Mouse (Mus musculus) adrenal gland, adult (tissue): ENCODE data around the gene Ptprg.

Experiments
- DNase-seq, 2 experiments: peaks; one replicate each; pipeline ENCODE4 v3.0.0; 2022 to 2023; ENCODE audit warnings: low spot score in 1 of 2; ENCODE audit not compliant: inconsistent age in 2 of 2

The Ptprg gene

DNA sequence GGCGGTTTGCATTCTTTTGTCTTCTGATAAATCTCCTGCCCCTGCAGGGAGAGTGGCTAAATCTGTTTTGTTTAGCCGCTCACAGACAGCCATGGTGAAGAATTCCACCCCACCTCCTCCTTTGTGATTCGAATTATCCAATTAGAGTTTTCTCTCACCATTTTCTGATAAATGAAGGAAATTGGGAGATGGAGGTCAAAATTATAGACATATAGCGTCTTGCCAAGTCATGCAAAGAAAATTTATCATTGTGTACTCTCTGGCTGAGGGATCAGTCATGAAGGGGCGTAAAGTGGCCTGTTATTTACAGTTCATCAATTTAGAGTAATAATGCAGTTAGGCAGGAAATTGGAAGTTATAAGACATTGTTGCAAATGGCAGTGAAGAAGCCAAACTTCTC lies 168.8 kb downstream of the Ptprg start:
- no peak for DNase-seq

DNA sequence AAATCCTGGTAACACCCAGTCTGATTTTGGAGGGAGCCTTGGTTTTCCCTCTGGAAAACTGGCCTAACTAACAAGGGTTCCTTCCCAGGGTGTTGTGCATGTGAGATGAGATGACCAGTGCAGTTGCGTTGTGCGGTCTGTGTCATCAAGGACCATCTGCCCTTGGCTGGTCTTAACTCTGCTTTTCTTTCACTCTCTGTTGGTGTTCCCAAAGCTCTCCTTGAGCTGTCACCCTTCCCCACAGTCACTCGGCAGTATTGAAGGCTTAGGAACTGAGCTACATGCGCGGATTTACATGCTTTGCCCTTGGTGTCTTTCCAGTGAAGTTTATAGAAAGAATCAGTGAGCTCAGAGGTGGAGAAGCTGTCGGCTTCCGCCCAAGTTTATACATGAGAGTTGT lies 170.5 kb downstream of the Ptprg start:
- peak in 1 of 2 experiments; percentile 79 for DNase-seq

DNA sequence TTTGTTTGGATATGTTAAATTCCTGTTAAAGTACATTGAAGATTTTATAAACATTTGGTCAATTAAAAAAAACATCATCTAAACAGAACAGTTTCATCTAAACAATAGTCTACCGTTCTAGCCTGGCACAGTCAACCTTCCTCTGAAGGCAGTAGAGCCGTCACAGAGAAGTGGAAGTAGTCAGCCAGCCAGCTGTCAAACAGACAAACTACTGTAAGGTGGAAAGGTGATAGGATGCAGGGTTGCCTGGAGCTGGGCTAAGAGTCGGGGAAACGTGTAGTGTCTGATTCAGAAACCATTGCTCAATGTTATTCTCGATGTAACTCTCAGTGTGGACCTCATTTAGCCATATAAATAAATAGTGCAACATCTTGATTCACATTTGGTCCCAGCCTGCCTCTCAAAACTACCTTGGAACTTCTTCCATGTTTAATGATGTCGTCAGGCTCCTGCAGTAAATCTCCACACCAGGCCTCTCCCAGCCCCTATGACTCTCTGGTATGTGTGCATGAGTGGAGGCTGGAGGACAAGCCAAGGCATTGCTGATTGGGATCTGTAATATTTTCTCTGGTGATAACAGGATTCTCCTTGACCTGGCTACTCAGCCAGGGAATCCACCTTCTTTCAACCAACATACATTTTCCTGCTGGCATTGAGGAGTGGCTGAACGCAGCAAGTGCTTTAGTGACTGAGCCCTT lies 178.0 kb downstream of the Ptprg start:
- DNase-seq = peak in 1 of 2 experiments; percentile 79

DNA sequence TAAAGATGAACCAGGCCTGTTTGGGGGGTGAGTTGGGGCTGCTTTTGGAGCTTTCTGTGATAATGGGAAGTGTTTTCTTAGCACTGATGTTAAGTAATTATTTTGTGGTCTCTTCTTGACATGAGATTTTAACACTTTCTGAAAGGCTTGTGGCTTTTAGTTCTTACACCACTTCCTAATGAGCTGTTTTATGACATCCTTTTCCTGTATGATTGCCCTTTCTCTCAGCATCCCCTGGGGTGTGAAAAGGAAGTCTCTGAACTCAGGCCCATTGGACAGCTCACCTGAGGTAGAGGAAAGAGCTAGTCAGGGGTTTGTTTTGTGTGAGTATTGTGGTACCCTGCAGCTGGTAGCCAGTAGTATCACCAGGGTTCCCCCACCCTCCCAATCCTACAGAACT lies 179.0 kb downstream of the Ptprg start:
- DNase-seq = no peak

DNA sequence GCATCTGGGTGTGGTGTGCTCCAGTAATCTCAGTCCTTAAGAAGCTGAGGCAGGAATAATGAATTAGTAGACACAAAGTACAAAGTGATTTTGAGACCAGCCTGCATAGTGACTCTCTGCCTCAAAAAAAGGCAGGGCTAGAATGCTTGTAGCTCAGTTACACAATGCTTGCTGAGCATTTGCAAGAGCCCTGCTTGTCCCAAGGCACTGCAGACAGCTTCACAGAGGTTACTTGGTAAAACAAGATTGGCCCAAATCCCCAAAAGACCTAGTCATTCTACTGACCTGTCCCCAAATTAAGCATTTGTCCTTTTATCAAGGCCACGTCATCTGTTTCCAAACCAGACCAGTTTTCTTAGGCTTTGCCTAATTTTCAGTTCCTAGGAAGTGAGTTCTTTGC lies 190.4 kb downstream of the Ptprg start:
- peak; percentile 12 to 75 for DNase-seq

DNA sequence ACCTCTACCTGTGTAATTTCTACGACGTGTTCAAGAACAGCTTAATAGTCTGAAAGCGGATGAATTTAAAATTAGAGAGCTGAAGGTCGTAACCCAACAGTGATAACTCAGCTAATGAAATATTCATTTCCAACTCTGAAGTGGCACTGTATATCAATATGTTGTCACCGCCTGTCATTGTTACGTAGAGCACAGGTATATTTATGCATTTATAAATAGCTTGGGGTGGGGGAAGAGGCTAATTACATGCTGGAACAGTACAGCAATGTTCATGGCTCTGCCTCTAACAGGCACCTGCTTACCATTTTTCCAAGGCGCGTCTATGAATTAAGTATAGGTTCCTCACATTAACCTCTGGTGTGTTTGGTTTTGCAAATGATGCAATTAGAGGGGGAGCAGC lies 199.3 kb downstream of the Ptprg start:
- DNase-seq = no peak

DNA sequence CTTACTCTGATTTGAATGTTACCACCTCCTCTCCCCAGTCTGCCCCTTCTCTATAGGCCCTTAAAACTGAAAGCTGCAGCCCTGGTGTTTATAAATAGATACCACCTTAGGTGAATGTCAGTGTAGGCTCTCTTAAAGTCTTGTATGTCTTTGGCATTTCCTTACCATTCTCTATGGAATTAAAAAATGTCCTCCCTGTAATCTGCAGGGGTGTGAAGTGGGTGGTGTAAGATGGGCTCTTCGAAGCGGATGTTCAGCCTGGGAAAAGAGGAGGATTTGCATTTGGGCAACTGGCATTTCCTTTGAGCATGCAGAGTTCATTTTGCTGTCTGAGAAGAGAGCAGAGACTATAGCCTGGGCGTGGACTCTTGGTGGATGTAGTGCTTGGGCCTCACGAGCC lies 201.3 kb downstream of the Ptprg start:
- DNase-seq = no peak

DNA sequence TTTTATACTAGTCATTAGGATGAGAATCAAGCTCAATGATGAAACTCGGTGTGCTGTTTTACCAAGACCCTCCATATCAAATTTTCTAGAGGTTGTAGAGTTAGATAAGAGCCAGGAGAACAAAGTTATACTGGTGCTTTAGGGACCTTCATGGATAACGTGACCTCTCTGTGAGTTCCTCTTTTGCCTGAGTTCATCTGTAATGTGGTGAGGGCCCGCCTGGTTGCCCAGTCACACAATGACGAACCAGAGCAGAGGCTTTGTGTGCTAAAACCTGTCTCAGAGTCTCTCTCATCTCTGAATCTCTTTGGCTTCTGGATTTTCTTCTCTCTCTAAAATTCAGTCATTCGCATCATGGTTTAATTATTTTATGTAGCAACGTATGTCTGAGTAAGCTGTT lies 204.9 kb downstream of the Ptprg start:
- no peak for DNase-seq

DNA sequence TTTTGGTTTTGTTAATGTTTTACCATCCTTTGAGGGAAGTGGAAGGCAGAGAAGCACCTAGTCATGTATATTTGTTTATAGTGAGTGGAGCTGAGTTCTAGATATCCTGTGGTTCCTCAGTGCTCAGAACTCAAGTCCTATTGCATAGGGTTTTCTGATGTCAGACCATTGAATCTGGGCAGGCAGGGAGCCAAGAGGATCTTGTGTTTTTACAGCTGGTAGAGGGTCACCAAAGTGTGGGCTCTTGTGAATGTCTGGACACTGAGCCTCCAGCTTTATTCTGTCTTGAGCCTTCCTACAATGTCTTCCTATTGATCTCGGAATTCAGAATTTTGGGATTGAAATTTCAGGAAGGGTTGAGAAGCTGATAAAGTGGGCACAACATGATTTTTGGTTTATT lies 206.0 kb downstream of the Ptprg start:
- DNase-seq = no peak

DNA sequence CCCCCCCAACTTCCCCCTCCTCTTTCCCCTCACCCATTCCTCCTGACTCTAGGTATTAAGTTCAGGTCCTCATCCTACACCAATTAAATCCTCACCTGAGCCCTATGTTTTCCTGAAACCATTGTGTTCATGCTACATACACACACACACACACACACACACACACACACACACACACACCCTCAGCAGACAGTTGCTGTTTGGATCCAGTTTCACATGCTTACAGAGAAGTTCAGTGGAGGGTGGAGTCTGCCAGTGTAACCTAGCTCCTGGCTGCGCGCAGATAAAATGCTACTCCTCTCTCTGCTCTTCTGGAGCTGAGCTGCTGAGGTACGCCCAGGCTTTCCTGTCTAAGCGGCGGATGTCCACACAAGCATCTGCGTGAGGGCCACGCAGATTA lies 209.7 kb downstream of the Ptprg start:
- DNase-seq = no peak

DNA sequence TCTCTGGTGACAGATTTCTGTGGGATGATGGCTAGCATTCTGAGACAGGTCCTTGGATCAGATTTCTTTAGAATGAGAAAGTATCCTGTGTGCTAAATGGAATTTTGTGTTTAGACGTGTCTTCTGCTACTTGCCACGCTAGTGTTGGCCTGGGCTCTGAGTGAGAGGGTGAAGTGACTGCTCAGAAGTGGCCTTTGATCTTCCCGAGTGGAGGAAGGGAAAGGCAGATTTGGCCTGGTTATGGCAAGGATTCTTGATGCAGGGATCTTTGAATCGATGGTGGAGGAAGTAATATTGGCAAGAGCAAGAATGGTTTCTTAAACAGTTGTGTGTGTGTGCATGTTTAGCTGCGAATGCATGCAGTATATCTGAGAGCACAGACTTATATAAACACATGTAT lies 219.4 kb downstream of the Ptprg start:
- peak in 1 of 2 experiments; percentile 38 for DNase-seq

DNA sequence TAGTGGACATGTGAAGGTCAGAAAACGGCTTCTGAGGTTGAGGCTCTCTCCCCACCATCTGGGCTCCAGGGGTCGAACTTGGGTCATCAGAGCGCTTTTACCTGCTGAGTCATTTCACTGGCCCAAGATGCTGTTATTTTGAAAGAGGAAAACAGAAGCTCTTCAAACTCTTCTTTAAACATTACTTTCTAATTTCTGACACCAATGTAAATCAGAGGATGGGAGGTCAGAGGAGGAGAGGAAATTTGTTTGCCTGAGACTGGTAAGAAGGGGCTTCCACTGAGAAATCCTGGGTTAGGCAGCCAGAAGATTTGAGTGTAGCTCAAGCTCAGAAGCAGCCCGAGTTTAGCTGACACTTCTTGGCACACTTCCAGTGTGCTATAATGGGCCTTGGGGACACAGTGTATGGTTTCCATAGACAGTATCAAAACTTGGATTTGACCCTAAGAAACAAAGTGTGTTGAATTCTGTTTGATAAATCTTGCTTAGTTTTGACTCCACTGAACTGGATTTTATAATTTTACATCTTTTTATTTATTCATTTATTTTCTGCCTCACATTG lies 221.2 kb downstream of the Ptprg start:
- DNase-seq = peak; percentile 17 to 75

DNA sequence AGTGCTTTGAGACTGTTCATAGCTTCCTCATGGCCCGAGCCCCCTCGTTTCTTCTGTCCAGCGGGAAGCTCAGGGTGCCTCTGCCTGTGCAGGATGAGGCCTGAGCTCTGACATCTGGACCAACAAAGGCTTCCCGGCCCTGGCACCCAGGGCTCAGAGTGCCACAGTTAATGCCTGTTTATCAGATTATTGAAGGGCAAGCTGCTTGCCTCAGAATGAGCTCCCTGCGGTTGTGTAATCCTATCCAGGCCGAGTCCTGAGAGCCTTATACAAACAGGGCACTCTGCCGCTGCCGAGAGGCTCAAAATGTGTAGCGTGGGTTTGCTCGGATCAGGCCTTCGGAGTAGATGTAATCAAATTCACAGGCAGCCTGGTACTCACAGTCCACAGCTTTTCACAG lies 221.9 kb downstream of the Ptprg start:
- DNase-seq = peak; percentile 69 to 92

DNA sequence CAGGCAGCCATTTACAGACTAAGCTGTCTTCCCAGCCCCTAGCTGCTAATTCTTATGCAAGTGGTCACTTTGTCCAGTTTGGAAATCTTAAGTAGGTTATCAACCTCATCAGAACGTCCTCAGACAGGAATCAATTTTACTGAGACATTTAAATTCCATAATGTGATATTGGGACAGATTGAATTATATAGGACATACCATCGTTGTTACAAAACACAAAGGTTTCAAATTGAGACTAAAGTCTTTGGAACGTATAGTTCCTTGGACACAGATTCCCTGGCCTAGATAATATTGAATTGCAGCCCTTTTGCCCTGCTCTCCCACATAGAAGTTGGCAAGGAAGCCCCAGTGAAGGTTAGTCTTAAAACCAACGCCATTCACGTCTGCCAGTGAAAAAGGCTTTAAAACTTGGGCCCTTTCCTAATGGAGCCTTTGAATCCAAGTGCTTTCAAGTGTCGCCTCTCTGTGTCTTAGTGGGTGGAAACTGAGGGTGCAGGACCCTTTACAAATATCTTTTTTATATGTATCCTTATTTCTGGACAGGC lies 222.7 kb downstream of the Ptprg start:
- DNase-seq = peak in 1 of 2 experiments; percentile 47

DNA sequence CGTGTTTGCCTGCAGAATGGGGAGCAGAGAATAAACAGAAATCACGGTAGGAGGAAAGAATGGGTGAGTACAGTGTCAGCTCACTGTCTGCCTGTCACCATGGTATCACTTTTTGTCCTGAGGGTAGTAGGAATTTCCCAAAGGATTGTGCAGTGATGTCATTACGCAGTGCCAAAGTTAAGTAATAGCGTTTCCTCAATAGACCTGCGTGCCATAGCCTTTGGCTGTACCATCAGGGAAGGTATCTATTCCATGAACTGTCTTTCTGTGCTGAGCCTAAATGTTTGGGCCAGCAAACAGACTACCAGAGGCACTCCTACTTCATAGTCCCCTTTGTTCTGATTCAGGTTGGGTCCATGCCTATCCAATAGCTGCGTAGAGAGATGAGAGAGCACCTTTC lies 223.2 kb downstream of the Ptprg start:
- no peak for DNase-seq

DNA sequence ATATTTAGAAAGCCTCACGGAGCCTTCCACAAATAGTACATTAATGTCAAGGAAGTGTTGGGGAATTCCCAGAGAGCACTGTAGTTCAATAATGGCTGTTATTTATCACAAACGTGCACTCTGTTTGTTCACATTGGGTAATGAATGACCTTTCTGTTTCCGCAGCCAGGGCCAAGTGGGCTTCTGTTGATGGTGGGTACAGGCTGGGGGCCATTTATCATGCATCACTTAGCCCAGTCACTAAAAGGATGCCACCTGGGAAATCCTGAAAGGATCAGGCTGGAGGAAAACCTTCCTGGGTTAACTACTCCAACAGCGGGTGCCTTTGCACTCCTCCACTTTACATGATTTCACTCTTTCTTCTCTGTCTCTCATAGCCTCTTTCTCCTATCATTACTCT lies 237.9 kb downstream of the Ptprg start:
- DNase-seq = no peak

DNA sequence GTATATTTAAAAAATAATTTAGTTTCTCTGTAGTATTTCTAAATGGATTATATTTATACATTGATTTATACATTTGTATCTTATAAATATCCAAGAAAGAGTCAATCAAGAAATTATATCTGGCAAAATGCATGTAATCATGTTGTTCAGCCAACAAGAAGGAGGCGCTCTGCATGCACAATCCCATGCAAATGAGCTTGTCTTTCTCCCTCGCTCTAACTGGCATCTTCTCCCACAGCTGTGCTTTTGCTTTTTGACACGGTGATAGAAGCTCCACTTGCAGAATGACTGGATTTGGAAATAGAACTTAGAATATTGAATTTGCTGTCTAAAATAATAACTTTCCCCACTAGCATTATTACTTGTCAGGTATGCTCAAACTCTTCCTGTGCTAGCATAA lies 240.5 kb downstream of the Ptprg start:
- DNase-seq = no peak

DNA sequence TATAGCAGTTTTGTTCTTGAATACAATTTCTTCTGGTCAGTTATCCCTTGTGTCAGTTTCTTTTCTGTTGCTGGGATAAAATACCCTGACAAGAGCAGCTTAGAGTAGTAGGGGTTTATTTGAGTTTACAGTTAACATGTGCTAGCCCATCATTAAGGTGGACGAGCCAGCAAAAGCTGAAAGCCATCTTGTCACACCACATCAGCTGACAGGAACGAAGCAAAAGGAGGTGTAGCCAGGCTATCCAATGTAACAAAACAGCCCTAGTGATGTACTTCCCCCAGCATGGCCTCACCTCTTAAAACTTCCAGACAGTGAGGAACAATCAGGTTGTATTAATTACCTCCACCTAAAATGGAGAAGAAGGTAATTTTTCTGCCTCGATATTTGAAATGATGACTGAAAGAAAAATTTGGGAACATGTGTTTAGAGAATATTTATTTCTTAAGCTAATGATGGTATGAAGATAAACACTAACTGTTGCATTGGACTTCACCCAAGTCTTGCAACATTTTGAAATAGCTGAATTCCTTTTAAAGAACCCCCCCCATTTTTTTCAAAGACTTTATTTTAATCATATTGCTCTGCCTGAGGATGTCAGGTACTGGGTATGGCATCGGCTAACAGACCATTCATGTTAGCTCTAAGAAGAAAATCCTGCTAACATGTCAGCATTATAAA lies 249.2 kb downstream of the Ptprg start:
- DNase-seq = no peak

DNA sequence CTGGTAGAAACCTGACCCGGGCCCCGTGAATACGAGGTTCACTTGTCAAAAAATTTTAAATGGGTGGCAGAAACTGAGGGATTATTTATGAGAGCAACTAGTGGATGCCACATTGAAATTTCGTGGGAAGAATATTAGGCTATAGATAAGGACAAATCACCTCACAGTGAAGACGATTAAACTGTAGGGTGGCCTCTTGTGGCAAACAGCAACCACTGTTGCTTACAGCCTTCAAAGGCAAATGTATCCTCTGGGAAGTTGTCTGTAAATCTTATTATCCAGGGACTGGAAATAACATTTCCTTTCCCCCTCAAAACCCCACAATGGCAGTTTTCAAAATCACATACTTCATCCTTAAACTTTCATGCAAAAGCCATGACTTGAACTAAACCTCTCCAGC lies 253.3 kb downstream of the Ptprg start:
- DNase-seq = no peak

DNA sequence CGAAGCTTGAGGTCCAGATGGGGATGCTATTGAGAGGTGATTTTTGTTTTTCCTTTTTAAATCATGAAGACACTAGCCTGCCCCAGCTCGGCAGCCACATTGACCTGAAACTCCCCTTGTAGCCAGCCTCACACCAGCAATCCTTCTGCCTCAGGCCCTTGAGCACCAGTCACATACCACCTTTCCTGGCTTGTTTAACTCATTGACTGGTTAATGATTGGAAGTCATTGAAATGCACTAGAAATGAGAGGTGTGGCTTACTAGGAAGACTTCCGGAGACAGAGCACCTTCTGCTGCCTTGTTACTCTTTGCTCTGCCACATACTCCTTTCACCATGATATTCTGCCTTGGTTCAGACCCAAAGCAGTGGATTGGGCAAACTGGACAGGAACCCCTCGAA lies 254.1 kb downstream of the Ptprg start:
- no peak for DNase-seq

DNA sequence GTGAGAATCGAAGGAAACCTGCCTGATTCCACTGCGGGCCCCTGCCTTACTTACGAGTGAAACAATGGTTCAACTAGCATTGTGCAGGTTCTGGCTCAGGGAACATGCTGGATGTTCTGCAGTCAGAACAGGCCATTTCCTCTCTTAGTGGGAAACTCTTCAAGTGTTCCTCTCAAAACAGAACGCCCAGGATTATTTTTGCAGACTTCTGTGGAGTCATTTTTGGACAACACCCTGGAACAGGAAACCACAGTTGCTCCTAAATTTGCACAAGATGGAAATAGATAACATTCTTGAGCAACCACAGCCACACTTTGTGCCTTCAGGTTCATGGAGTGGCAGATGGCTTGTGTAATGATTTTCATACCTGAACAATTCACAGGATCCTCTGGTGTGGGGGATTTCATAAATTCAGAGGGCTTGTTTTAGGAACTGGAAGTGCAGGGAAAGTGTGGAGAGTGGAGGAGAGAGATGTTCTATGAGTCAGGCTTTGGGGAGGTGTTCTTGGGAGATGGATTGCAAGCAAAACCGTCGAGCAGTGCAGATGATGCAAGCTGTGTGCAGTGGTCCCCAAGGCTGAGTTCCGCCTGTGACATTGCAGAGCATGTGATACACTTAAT lies 257.9 kb downstream of the Ptprg start:
- DNase-seq = peak; percentile 28 to 79

DNA sequence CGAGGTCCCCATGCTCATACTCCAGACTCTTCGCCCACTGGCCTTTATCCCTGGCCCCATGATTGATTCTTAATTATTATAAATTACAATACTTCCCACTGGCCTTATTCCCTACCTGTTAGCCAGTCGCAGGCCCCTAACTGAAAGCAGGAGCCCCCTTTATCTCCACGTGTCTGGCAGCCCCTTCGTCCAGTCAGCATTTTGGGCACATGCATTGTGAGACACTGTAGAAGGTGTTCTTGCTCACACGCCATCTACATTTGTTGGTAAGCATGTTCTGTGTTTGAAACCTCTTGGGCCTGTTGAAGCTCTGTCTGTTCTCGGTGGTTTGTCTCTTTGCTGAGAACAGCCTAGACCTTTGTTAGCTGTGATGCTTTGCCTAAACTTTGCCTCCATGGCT lies 259.0 kb downstream of the Ptprg start:
- DNase-seq = no peak
